Mouse (Mus musculus) cerebellum, adult 2 months (tissue): ENCODE measurements around the gene Apopt1. TPM values are rescaled to one million over a fixed set of nuclear protein-coding genes. Genes with fewer than 3 reads are reported as not detected.

Source experiments
- DNase-seq, 2 experiments: peaks; one replicate each; pipeline ENCODE4 v3.0.0; 2021
- H3K27ac ChIP-seq: fragments of 200-500 bp; 2 replicates; pipeline ENCODE4 v1.5.1; 2012; ENCODE audit warnings: low read length, control low read depth, inconsistent platforms; ENCODE audit not compliant: insufficient read depth
- H3K27me3 ChIP-seq: fragments of 200-500 bp; 2 replicates; pipeline ENCODE4 v1.6.1; 2012; ENCODE audit warnings: inconsistent platforms, mild to moderate bottlenecking, low read length, moderate library complexity; ENCODE audit not compliant: control insufficient read depth, insufficient read depth
- H3K4me1 ChIP-seq: fragments of 200-500 bp; 2 replicates; pipeline ENCODE4 v1.6.1; 2011; ENCODE audit warnings: low read length; ENCODE audit not compliant: control insufficient read depth, insufficient read depth
- H3K4me3 ChIP-seq: fragments of 200-500 bp; replicated peaks from 2 replicates; pipeline ENCODE3; 2011; ENCODE audit warnings: mild to moderate bottlenecking, low read depth, low read length, control low read depth; ENCODE audit not compliant: insufficient read depth
- CTCF ChIP-seq: fragments of 200-500 bp; IDR thresholded peaks from 2 replicates; pipeline ENCODE4 v1.5.1; 2011; ENCODE audit warnings: low read depth, mild to moderate bottlenecking, control low read depth, low read length, moderate library complexity, borderline replicate concordance; ENCODE audit not compliant: insufficient read depth
- POLR2A ChIP-seq: fragments of 200-500 bp; IDR thresholded peaks from 2 replicates; pipeline ENCODE4 v1.6.1; 2011; ENCODE audit warnings: low read length, control low read depth, borderline replicate concordance; ENCODE audit not compliant: insufficient read depth
- WGBS: fragments of 180-500 bp; shearing (Covaris S2); methylation state at CpG from one replicate; pipeline ENCODE4 v1.1.7; 2018; 5-methylcytosine and 5-hydroxymethylcytosine counted together
- polyA plus RNA-seq: library from polyadenylated mRNA; depleted of rRNA; stranded (reverse); fragments of >200 nt; gene quantifications from 2 replicates; pipeline ENCODE4 v1.2.3, GENCODE M21; 2012

The Apopt1 gene
- polyA plus RNA-seq, 1 experiment = 49.8 TPM

GRCm38 (mm10) chr12:111774156-111774555, 61.1 kb downstream of the Apopt1 start:
- 86% methylated on average over 16 of the region's 16 CpGs for WGBS
- TF ChIP-seq POLR2A (no peak), CTCF (no peak)
- no peak overlapping the region for H3K27ac ChIP-seq
- H3K4me1 ChIP-seq = peaks cover 13% of the 10 kb centered on the region
- H3K4me3 ChIP-seq = no peak overlapping the region
- DNase-seq = no peak
- H3K27me3 ChIP-seq = no peaks in the 10 kb centered on the region

- no peak for TF ChIP-seq CTCF
- TF ChIP-seq POLR2A = no peak
- 59% methylated on average over 15 of the region's 15 CpGs for WGBS
- H3K4me3 ChIP-seq = no peak overlapping the region
- H3K4me1 ChIP-seq = peaks cover 8% of the 10 kb centered on the region
- no peaks in the 10 kb centered on the region for H3K27me3 ChIP-seq
- H3K27ac ChIP-seq = no peak overlapping the region
- no peak for DNase-seq
Observed at GRCm38 (mm10) chr12:111774845-111775244, 61.8 kb downstream of the Apopt1 start.

- DNase-seq = no peak
- 92% methylated on average over 13 of the region's 13 CpGs for WGBS
- TF ChIP-seq POLR2A = no peak
- TF ChIP-seq CTCF = no peak
- Histone ChIP-seq H3K27me3 (no peaks in the 10 kb centered on the region), H3K4me3 (no peak overlapping the region), H3K27ac (no peak overlapping the region), H3K4me1 (no peaks in the 10 kb centered on the region)
Observed at GRCm38 (mm10) chr12:111777919-111778318, 64.9 kb downstream of the Apopt1 start.

GRCm38 (mm10) chr12:111779544-111779943, 66.5 kb downstream of the Apopt1 start:
- H3K4me3 ChIP-seq = no peak overlapping the region
- no peaks in the 10 kb centered on the region for H3K27me3 ChIP-seq
- DNase-seq = no peak
- TF ChIP-seq POLR2A (no peak), CTCF (0 out of 2 replicates have a peak, but pooled peaks have one; percentile 9)
- WGBS = 88% methylated on average over 1 of the region's 1 CpGs
- no peak overlapping the region for H3K27ac ChIP-seq
- no peaks in the 10 kb centered on the region for H3K4me1 ChIP-seq

GRCm38 (mm10) chr12:111785174-111785573, 72.1 kb downstream of the Apopt1 start:
- DNase-seq = no peak
- Histone ChIP-seq H3K27ac (no peak overlapping the region), H3K4me1 (no peaks in the 10 kb centered on the region), H3K27me3 (no peaks in the 10 kb centered on the region), H3K4me3 (no peak overlapping the region)
- WGBS = 77% methylated on average over 15 of the region's 15 CpGs
- TF ChIP-seq CTCF (no peak), POLR2A (no peak)

- H3K4me1 ChIP-seq = no peaks in the 10 kb centered on the region; the same call in 1 of the 2 replicates
- WGBS = 96% methylated on average over 6 of the region's 6 CpGs
- no peak for DNase-seq
- H3K27me3 ChIP-seq = no peaks in the 10 kb centered on the region
- TF ChIP-seq POLR2A (no peak), CTCF (no peak)
- H3K4me3 ChIP-seq = no peak overlapping the region
- H3K27ac ChIP-seq = no peak overlapping the region
Observed at GRCm38 (mm10) chr12:111787015-111787414, 74.0 kb downstream of the Apopt1 start.

GRCm38 (mm10) chr12:111790090-111790489, 77.0 kb downstream of the Apopt1 start:
- no peaks in the 10 kb centered on the region for H3K27me3 ChIP-seq
- H3K27ac ChIP-seq = no peak overlapping the region
- peaks cover 19% of the 10 kb centered on the region for H3K4me1 ChIP-seq
- TF ChIP-seq CTCF (no peak), POLR2A (no peak)
- H3K4me3 ChIP-seq = no peak overlapping the region
- no peak for DNase-seq
- 90% methylated on average over 5 of the region's 5 CpGs for WGBS

- H3K4me1 ChIP-seq = peaks cover 23% of the 10 kb centered on the region
- no peaks in the 10 kb centered on the region for H3K27me3 ChIP-seq
- no peak overlapping the region for H3K4me3 ChIP-seq
- no peak for DNase-seq
- TF ChIP-seq CTCF (no peak), POLR2A (no peak)
- WGBS = 84% methylated on average over 7 of the region's 7 CpGs
- H3K27ac ChIP-seq = no peak overlapping the region
Observed at GRCm38 (mm10) chr12:111790631-111791030, 77.6 kb downstream of the Apopt1 start.
